Mouse (Mus musculus) adrenal gland, postnatal 10 days (tissue): ENCODE results near the gene Fbxo48. TPM values are rescaled to one million over a fixed set of nuclear protein-coding genes. Genes with fewer than 3 reads are reported as not detected.

Experiments
- DNase-seq: peaks from one replicate; pipeline ENCODE4 v3.0.0; 2021; ENCODE audit warnings: mixed read lengths
- total RNA-seq, 2 experiments: library from RNA; stranded (reverse); gene quantifications; 2 replicates each; pipeline ENCODE4 v1.2.3; 2021

Fbxo48 gene
- total RNA-seq, 2 experiments from 2014 or later = 1.3 to 2.1 TPM

- DNase-seq = no peak
These were observed 20.9 kb downstream of the Fbxo48 start for GRCm38 (mm10) chr11:16972027-16972426.

DNA sequence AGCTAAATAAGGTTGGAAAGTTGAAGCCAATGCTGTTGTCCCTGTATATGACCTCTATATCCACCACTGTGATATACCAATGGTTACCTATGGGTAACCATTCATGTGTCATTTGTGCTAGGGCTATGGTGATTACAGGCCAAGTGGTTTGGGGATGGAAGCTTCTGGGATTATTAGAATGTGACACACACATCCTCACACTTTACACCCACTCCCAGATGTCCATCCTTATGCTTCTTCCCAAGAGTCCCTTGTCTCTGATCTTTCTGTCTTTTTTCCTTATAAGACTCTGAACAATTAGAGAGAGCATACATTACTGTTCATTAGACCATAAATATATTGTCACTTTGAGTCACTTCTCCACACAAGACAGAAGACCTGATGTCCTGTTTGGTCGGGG, 21.9 kb downstream of the Fbxo48 start:
- DNase-seq = no peak

- DNase-seq = no peak
These were observed 25.8 kb downstream of the Fbxo48 start for GRCm38 (mm10) chr11:16976937-16977336.

- no peak for DNase-seq
These were observed 26.4 kb downstream of the Fbxo48 start for GRCm38 (mm10) chr11:16977611-16978010.

DNA sequence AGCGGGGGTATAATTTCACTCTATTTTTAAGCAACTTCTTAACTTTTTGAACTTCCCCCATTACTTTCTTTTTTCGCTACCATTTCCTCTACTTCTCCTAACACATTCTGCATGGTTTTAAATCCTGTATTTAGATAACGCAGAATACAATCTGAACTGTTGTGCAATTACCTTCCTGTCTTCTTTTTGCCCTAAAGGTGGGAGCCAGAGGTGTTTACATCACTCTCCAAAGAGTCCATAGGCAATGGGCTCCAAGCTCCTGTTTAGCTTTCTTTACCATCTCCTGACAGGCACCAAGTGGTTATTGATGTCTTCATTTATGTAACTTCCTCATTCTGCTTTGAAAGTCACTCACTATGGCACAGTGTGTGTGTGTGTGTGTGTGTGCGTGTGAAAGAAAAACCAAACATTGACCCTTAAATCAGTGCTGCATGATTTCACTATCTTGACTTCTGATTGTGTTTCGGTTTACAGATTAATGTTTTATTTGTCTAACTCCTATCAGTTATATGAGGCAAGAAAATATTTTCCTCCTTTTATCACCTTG, 27.1 kb downstream of the Fbxo48 start:
- no peak for DNase-seq

GRCm38 (mm10) chr11:16986550-16987187, 35.5 kb downstream of the Fbxo48 start:
- DNase-seq = no peak

- DNase-seq = peak; percentile 7
These were observed 36.7 kb downstream of the Fbxo48 start for GRCm38 (mm10) chr11:16987745-16988328.

GRCm38 (mm10) chr11:16989885-16990284, 38.7 kb downstream of the Fbxo48 start:
- no peak for DNase-seq

- DNase-seq = no peak
These were observed 41.7 kb downstream of the Fbxo48 start for GRCm38 (mm10) chr11:16992880-16993279.

DNA sequence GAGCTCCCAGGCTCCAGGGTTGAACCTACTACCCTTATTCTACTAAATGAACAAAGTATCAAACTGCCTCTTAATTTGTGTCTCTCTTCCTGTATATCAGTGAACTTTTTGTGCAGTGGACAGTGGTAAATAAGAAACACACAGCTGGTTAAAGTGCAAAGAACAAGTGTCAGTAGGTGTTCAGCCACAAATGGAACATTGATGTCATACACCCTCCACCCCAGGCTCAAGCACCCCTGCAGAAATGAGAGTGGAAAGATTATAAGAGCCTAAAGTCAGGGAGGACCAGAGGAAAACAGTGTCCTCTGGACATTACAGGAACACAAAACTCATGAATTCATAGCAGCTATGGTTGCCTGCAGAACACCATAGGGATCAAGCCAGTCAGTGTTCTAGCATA, 45.6 kb downstream of the Fbxo48 start:
- no peak for DNase-seq

DNA sequence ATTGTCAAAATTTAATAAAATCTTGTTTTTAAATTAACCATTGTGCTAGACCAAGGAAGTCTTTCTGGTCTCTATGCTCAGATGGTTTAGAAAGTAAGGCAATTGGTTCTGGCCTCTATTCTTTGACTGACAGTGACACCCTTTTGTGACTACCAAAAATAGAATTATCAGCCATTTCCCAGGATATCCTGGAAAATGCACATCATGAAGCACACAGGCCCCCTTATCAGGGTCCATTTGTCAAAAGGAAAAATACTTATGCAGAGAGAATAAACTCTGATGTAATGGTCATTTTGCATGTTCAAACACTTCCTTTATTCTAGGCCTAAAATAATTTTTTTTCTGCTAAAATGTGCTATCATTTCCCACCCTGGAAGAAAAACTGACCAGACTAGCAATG, 46.3 kb downstream of the Fbxo48 start:
- DNase-seq = no peak

DNA sequence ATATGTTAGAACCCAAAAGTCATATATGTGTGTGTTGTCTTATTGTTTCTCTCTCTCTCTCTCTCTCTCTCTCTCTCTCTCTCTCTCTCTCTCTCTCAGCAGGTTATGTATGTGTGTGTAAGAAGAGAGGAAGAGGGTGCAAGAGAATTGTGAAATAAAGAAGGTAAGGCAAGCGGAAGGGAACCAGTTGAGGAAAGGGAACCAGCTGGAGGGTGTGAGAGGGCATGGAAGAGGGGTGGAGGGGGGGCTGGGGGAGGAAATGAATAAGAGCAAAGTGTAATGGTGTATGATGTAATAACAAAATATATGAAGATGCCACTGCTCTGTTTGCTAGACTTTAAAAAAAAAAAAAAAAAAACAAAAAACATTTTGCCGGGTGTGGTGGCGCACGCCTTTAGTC, 48.2 kb downstream of the Fbxo48 start:
- DNase-seq = no peak

- no peak for DNase-seq
These were observed 48.8 kb downstream of the Fbxo48 start for GRCm38 (mm10) chr11:16999933-17000332.

DNA sequence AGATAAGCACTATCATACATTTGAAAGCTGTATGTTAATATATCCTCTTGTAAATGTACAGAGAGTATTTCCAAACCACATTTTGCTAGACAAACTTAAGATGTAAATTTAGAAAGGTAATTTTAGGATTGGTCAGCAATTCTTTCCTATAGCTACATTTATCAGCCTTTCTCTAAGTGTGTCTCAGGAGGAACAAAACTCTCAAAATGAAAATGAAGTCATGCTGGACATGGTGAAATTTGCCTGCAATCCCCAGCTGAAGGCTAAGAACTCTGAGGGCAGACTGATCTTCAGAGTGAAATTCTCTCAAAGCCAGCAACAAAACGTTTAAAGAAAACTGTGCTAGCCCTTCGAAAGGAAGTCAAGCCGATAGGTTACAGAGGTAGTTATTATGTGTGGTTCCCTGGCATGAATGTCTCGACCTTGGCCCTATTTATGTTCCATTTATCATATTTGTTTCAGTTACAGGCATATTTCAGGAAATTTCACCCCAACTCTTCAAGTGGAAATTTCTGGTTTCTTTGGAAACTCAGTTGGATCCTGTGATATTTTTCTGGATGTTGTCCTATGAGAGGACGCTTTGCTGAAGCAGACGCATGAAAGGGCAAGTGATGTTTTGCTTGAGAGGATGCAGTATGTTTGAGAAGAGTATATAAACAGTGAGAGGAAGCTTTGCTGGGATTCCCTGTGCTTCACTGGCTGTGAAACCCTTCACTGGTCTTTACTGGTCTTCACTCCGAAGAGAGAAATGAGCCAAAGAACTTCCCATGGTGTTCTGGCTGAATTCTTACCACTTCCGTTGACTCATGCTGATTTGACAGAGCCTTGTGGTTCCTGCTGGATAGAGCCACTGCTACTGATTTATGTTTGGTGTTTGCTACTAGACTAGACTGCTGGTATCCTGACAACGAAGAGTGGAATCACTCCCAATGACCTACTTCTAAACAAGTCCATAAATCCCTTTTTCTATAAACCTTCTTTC, 49.5 kb downstream of the Fbxo48 start:
- peak; percentile 17 for DNase-seq

- no peak for DNase-seq
These were observed 51.7 kb downstream of the Fbxo48 start for GRCm38 (mm10) chr11:17002739-17003373.

- no peak for DNase-seq
These were observed 52.6 kb downstream of the Fbxo48 start for GRCm38 (mm10) chr11:17003757-17004156.

Other genes with a start within 250 kb of the Fbxo48 start
- gene Egfr, start 199.2 kb upstream of the Fbxo48 start, total RNA-seq = 10 to 100 TPM; 15.5 to 23.5 TPM
- gene Cnrip1, start 100.2 kb downstream of the Fbxo48 start, total RNA-seq = 10 to 100 TPM; 16.1 to 22.2 TPM
- gene Plek, start 101.0 kb downstream of the Fbxo48 start, total RNA-seq = 1 to 10 TPM; 4.8 to 5.4 TPM
- 10 to 100 TPM; 89.5 to 97.4 TPM for gene Ppp3r1, start 207.9 kb downstream of the Fbxo48 start, total RNA-seq
- 10 to 100 TPM; 13.7 to 14.6 TPM for gene Wdr92, start 230.7 kb downstream of the Fbxo48 start, total RNA-seq